Mouse (Mus musculus) liver, postnatal 0 days (tissue): ENCODE results near the gene Eif4h. TPM values are rescaled to one million over a fixed set of nuclear protein-coding genes. Genes with fewer than 3 reads are reported as not detected.

ENCODE experiments used
- ATAC-seq: fragments of 200-750 bp; cut with Nextera tagmentation; 2 replicates; pipeline ENCODE4 v1.8.0; 2017; ENCODE audit warnings: mild to moderate bottlenecking, moderate library complexity
- DNase-seq: peaks from one replicate; pipeline ENCODE4 v3.0.0-alpha.2; 2016
- H3K27ac ChIP-seq: fragments of 300-500 bp; sonication (generic); 2 replicates; pipeline ENCODE4 v1.5.1; 2014; ENCODE audit warnings: antibody characterized with exemption, moderate library complexity, mild to moderate bottlenecking, low read depth
- H3K27me3 ChIP-seq: fragments of 300-500 bp; sonication (generic); 2 replicates; pipeline ENCODE4 v1.6.1; 2014; ENCODE audit warnings: low read length, control low read depth, mixed read lengths; ENCODE audit not compliant: insufficient read depth
- H3K36me3 ChIP-seq: fragments of 300-500 bp; sonication (generic); replicated peaks from 2 replicates; pipeline ENCODE4 v1.6.1; 2014; ENCODE audit warnings: mild to moderate bottlenecking, control low read depth, low read length, moderate library complexity, mixed read lengths; ENCODE audit not compliant: insufficient read depth
- H3K4me1 ChIP-seq: fragments of 300-500 bp; sonication (generic); 2 replicates; pipeline ENCODE4 v1.6.1; 2014; ENCODE audit warnings: antibody characterized with exemption, mild to moderate bottlenecking, control low read depth; ENCODE audit not compliant: insufficient read depth
- H3K4me2 ChIP-seq: fragments of 300-500 bp; sonication (generic); 2 replicates; pipeline ENCODE4 v1.6.1; 2014; ENCODE audit warnings: low read depth, mild to moderate bottlenecking, low read length, moderate library complexity, mixed read lengths
- H3K4me3 ChIP-seq: fragments of 300-500 bp; sonication (generic); 2 replicates; pipeline ENCODE4 v1.5.1; 2014; ENCODE audit warnings: low read depth, low read length
- H3K9ac ChIP-seq: fragments of 300-500 bp; sonication (generic); replicated peaks from 2 replicates; pipeline ENCODE4 v1.6.1; 2014; ENCODE audit warnings: mild to moderate bottlenecking, moderate library complexity
- H3K9me3 ChIP-seq: fragments of 300-500 bp; sonication (generic); 2 replicates; pipeline ENCODE4 v1.6.1; 2016; ENCODE audit warnings: mild to moderate bottlenecking, control low read depth, low read length, mixed read lengths
- CTCF ChIP-seq: sonication (generic); IDR thresholded peaks from 2 replicates; pipeline ENCODE4 v1.5.1; 2016; ENCODE audit warnings: antibody characterized with exemption, low read depth
- EP300 ChIP-seq: IDR thresholded peaks from 2 replicates; pipeline ENCODE4 v1.6.1; 2016; ENCODE audit warnings: antibody characterized with exemption, low read depth, mild to moderate bottlenecking
- WGBS: fragments of 180-500 bp; shearing (Covaris S2); extraction: QIAGEN DNeasy Blood & Tissue Kit; methylation state at CpG from one replicate; pipeline ENCODE4 v1.1.7; 2014; ENCODE audit not compliant: insufficient replicate concordance; 5-methylcytosine and 5-hydroxymethylcytosine counted together
- polyA plus RNA-seq: library from polyadenylated mRNA; unstranded; fragments of >200 nt; fragmentation: Nextera tagmentation; extraction: Ambion mirVana; gene quantifications from 2 replicates; pipeline ENCODE4 v1.2.1, GENCODE M21; 2015

Eif4h gene
- polyA plus RNA-seq, 1 experiment from 2014 or later, result 132 TPM

DNA sequence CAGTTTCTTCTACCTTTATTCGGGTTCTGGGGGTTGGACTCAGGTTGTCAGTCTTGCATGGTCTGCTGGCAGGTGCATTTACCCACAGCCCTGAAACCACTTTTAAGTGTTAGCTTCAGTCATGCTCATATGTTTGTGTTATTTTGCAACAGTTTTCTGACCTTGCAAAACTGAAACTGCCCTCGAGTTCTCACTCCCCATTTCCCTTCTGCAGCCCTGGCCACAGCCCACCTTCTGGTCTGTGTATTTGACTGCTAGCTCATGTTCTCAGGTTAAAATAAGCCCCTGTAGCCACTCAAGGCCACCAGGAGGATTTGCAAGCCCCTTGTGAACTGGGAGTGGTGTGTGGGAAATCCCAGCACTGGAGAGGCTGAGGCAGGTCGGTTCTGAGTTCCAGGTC lies 49.4 kb downstream of the Eif4h start:
- 62% methylated on average over 3 of the region's 3 CpGs for WGBS
- Histone ChIP-seq H3K9me3 (no peaks in the 10 kb centered on the region), H3K4me1 (peaks cover 7% of the 10 kb centered on the region), H3K27ac (no peak overlapping the region), H3K36me3 (peaks cover 39% of the 10 kb centered on the region), H3K4me2 (peak overlapping the region; percentile 11; the same call in 1 of the 2 replicates), H3K27me3 (no peaks in the 10 kb centered on the region), H3K4me3 (no peak overlapping the region), H3K9ac (no peak overlapping the region)
- no peak for DNase-seq
- ATAC-seq, result no peak
- TF ChIP-seq CTCF, result no peak
- no peak for TF ChIP-seq EP300

DNA sequence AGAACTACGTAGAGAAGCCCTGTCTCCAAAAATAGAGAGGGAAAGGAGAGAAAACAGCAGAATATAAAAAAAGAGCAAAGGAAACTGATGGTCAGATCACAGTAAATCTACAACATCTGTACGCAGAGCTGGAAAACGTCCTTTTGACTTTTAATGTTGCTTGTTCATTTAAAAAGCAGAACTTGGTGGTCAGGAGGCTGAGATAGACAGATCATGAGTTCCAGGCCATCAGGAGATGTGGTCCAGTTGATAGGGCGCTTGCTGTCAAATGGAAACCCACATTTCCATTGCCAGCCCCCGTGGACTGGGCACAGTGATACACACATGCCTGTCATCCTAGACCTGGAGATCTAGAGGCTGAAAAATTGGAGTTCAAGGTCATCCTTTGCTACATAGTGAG lies 54.5 kb downstream of the Eif4h start:
- Histone ChIP-seq H3K36me3 (peaks cover 10% of the 10 kb centered on the region), H3K4me3 (no peak overlapping the region), H3K4me2 (no peak overlapping the region), H3K27ac (no peak overlapping the region), H3K27me3 (no peaks in the 10 kb centered on the region), H3K9me3 (no peaks in the 10 kb centered on the region), H3K9ac (no peak overlapping the region), H3K4me1 (peaks cover 15% of the 10 kb centered on the region)
- 54% methylated on average over 5 of the region's 5 CpGs for WGBS
- DNase-seq (no peak), ATAC-seq (no peak)
- no peak for TF ChIP-seq CTCF
- no peak for TF ChIP-seq EP300

DNA sequence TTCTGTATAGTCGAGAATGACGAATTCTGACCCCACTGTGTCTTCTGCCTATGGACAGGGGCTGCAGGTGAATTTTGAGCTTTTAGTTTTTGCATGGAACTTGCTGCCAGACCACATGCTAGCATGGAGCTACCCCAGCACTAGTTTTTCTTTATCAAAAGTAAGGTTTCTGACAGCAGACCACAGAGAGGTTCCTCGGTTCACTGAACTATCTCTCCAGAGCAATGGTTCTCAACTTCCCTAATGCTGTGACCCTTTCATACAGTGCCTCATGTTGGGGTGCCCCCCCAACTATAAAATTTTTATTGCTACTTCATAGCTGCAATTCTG lies 55.4 kb downstream of the Eif4h start:
- DNase-seq, result no peak
- Histone ChIP-seq H3K36me3 (peaks cover 7% of the 10 kb centered on the region), H3K4me1 (peaks cover 15% of the 10 kb centered on the region), H3K9ac (peak overlapping the region; percentile 65), H3K27ac (no peak overlapping the region), H3K4me3 (peak overlapping the region; percentile 65), H3K4me2 (peak overlapping the region; percentile 72), H3K27me3 (no peaks in the 10 kb centered on the region), H3K9me3 (no peaks in the 10 kb centered on the region)
- WGBS, result 36% methylated on average over 3 of the region's 3 CpGs
- ATAC-seq, result no peak
- TF ChIP-seq EP300 (no peak), CTCF (no peak)

DNA sequence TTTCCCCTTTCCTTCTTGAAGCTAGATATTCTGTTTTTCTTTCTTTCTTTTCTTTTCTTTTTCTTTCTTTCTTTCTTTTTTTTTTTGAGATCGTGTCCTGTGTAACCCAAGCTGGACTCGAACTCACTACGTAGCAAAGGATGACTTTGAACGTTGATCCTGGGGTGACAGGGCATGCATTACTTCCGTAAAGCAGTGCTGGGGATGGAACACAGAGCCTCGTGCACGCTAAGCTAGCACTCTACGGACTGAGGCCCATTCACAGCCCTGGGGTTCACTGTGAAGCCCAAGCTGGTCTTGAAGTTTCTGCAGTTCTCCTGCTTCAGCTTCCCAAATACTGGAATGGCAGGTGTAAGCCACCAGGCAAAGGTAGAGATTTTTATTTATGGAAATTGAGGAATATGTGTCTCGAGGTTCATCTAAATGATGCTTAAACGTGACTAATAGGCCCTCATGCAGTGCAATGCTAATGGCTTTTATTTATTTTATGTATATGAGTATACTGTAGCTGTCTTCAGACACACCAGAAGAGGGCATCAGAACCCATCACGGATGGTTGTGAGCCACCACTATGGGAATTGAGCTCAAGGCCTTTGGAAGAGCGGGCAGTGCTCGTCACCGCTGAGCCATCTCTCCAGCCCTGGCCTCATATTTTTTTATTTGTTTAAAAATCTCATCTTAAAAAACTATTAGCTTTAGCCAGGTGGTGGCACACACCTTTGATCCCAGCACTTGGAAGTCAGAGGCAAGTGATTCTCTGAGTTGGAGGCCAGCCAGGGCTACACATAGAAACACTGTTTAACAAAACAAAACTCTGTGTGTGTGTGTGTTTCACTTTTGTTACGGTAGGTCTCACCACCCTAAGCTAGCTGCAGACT lies 56.0 kb downstream of the Eif4h start:
- peaks cover 5% of the 10 kb centered on the region for H3K36me3 ChIP-seq
- no peak for DNase-seq
- H3K4me3 ChIP-seq, result peak overlapping the region; percentile 65
- H3K9me3 ChIP-seq, result no peaks in the 10 kb centered on the region
- H3K27me3 ChIP-seq, result no peaks in the 10 kb centered on the region
- peak overlapping the region; percentile 65 for H3K9ac ChIP-seq
- H3K27ac ChIP-seq, result peak overlapping the region; percentile 13
- peak; percentile 14 for TF ChIP-seq CTCF
- no peak for TF ChIP-seq EP300
- H3K4me2 ChIP-seq, result peak overlapping the region; percentile 72
- H3K4me1 ChIP-seq, result peaks cover 15% of the 10 kb centered on the region
- 16% methylated on average over 15 of the region's 15 CpGs for WGBS
- peak; percentile 18; the same call in 1 of the 2 replicates for ATAC-seq

DNA sequence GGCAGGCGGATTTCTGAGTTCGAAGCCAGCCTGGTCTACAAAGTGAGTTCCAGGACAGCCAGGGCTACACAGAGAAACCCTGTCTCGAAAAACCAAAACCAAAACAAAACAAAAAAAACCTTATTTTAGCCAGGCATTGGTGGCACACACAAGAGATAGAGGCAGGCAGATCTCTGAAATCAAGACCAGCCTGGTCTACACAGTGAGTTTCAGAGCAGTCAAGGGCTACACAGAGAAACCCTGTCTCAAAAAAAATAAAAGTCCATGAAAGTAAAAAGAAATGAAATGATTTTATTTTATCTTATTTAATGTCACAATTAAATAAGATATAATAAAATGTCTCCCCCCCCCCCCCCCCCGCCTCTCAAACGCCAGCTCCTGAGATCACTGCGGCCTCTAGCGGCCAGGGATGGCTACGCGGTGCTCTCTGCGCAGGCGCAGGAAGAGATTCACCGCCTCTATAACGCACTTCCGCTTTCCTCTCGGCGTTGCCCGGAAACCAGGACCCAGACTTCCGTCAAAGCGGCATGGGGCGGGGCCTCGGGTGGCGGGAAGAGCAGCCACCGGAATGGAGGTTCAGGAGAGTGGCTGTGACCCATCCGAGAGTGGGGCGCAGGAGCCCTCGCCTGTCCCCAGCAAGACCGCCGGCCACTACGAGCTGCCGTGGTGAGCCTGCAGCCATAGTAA lies 56.9 kb downstream of the Eif4h start:
- peaks cover 5% of the 10 kb centered on the region for H3K36me3 ChIP-seq
- peak overlapping the region; percentile 65 for H3K4me3 ChIP-seq
- H3K27ac ChIP-seq, result peak overlapping the region; percentile 13; the same call in 1 of the 2 replicates
- H3K9ac ChIP-seq, result peak overlapping the region; percentile 65
- H3K4me2 ChIP-seq, result peak overlapping the region; percentile 72
- WGBS, result 8% methylated on average over 25 of the region's 30 CpGs
- TF ChIP-seq CTCF (peak; percentile 90), EP300 (no peak)
- H3K27me3 ChIP-seq, result no peaks in the 10 kb centered on the region
- DNase-seq (peak; percentile 98), ATAC-seq (peak; percentile 98)
- H3K9me3 ChIP-seq, result no peaks in the 10 kb centered on the region
- H3K4me1 ChIP-seq, result peaks cover 15% of the 10 kb centered on the region

DNA sequence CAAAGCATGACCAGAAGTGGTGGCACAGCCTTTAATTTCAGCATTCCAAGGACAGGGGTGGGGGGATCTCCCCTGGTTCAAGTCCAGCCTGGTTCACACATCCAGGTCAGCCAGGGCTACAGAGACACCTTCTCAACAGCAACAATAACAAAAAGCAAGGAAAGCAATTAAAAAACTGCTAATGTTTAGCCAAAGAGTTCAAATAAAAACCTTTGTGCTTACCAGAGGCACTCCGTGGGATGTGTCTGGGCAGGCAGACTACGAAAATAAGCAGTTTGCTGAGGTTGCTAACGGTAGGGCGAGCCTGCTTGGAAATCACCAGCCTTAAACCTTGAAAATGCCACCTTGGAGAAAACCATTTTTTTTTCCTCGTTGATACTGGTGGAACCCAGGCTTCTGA lies 58.1 kb downstream of the Eif4h start, which contains the start of gene Rfc2:
Rfc2 (plus strand) TSS at position 221 of the 400 bp plus-strand sequence.
- TF ChIP-seq EP300 (no peak), CTCF (no peak)
- Histone ChIP-seq H3K9ac (no peak within 1 kb of the TSS), H3K9me3 (no peaks in the 10 kb centered on the region), H3K4me3 (no peak within 1 kb of the TSS), H3K27ac (no peak within 1 kb of the TSS), H3K36me3 (no peaks in the 10 kb centered on the region), H3K27me3 (no peaks in the 10 kb centered on the region), H3K4me2 (no peak within 1 kb of the TSS), H3K4me1 (peaks cover 15% of the 10 kb centered on the region)
- ATAC-seq, result no peak
- 83% methylated on average over 5 of the region's 5 CpGs for WGBS
- DNase-seq, result no peak
